Mouse (Mus musculus): ENCODE measurements at regions not wholly inside any gene's neighbourhood (a gene's known extent, or its start where the extent isn't known, plus 50 kb on each side); places are given as distances from the start of the nearest gene placed in this dataset.

GRCm38 (mm10) chr3:79996803-79997202, 112.5 kb downstream of the Fam198b start:
- Histone ChIP-seq H3K9ac (no peak overlapping the region), H3K4me3 (ENCODE audit: low read depth, low read length) (no peak overlapping the region), H3K27me3 (ENCODE audit: insufficient read depth, low read length) (no peaks in the 10 kb centered on the region), H3K27ac (ENCODE audit: low read depth) (no peak overlapping the region), H3K4me1 (ENCODE audit: insufficient read depth) (peaks cover 10% of the 10 kb centered on the region), H3K9me3 (ENCODE audit: low read depth, low read length) (no peaks in the 10 kb centered on the region), H3K4me2 (no peak overlapping the region), H3K36me3 (ENCODE audit: insufficient read depth) (no peaks in the 10 kb centered on the region)
- no peak for TF ChIP-seq CTCF (IDR thresholded peaks at IDR 0.05; ENCODE audit: low read depth)
- 66% methylated on average over 3 of the region's 3 CpGs for WGBS
- ATAC-seq (ENCODE audit: insufficient read depth) = no peak
- no peak for DNase-seq

- H3K9me3 ChIP-seq (ENCODE audit: low read depth, low read length) = no peaks in the 10 kb centered on the region
- H3K4me3 ChIP-seq (ENCODE audit: low read depth, low read length) = no peak overlapping the region
- no peaks in the 10 kb centered on the region for H3K27me3 ChIP-seq (ENCODE audit: insufficient read depth, low read length)
- WGBS = 79% methylated on average over 6 of the region's 6 CpGs
- H3K27ac ChIP-seq (ENCODE audit: low read depth) = no peak overlapping the region
- no peak overlapping the region for H3K4me2 ChIP-seq
- H3K4me1 ChIP-seq (ENCODE audit: insufficient read depth) = peaks cover 5% of the 10 kb centered on the region; the same call in 1 of the 2 replicates
- ATAC-seq (ENCODE audit: insufficient read depth) = no peak
- no peak for TF ChIP-seq CTCF (IDR thresholded peaks at IDR 0.05; ENCODE audit: low read depth)
- H3K36me3 ChIP-seq (ENCODE audit: insufficient read depth) = no peaks in the 10 kb centered on the region
- DNase-seq = no peak
- H3K9ac ChIP-seq = no peak overlapping the region
Observed at GRCm38 (mm10) chr3:80002335-80002734, 118.0 kb downstream of the Fam198b start.

GRCm38 (mm10) chr3:80003300-80004090, 119.2 kb downstream of the Fam198b start:
- Histone ChIP-seq H3K4me2 (no peak overlapping the region), H3K36me3 (ENCODE audit: insufficient read depth) (no peaks in the 10 kb centered on the region), H3K27ac (ENCODE audit: low read depth) (no peak overlapping the region), H3K27me3 (ENCODE audit: insufficient read depth, low read length) (no peaks in the 10 kb centered on the region), H3K4me1 (ENCODE audit: insufficient read depth) (peaks cover 5% of the 10 kb centered on the region; the same call in 1 of the 2 replicates), H3K9ac (no peak overlapping the region), H3K4me3 (ENCODE audit: low read depth, low read length) (no peak overlapping the region), H3K9me3 (ENCODE audit: low read depth, low read length) (no peaks in the 10 kb centered on the region)
- peak; percentile 49 for DNase-seq
- ATAC-seq (ENCODE audit: insufficient read depth) = peak; percentile 24; the same call in 1 of the 2 replicates
- TF ChIP-seq CTCF (IDR thresholded peaks at IDR 0.05; ENCODE audit: low read depth) = no peak
- WGBS = 62% methylated on average over 5 of the region's 5 CpGs

GRCm38 (mm10) chr3:80004556-80004955, 120.2 kb downstream of the Fam198b start:
- H3K4me1 ChIP-seq (ENCODE audit: insufficient read depth) = peaks cover 5% of the 10 kb centered on the region; the same call in 1 of the 2 replicates
- H3K36me3 ChIP-seq (ENCODE audit: insufficient read depth) = no peaks in the 10 kb centered on the region
- peak; percentile 21; the same call in 1 of the 2 replicates for ATAC-seq (ENCODE audit: insufficient read depth)
- peak overlapping the region; percentile 30; the same call in 1 of the 2 replicates for H3K27ac ChIP-seq (ENCODE audit: low read depth)
- WGBS = 85% methylated on average over 3 of the region's 3 CpGs
- no peak overlapping the region for H3K4me2 ChIP-seq
- DNase-seq = peak; percentile 32
- H3K9me3 ChIP-seq (ENCODE audit: low read depth, low read length) = no peaks in the 10 kb centered on the region
- no peak overlapping the region for H3K4me3 ChIP-seq (ENCODE audit: low read depth, low read length)
- no peak for TF ChIP-seq CTCF (IDR thresholded peaks at IDR 0.05; ENCODE audit: low read depth)
- no peak overlapping the region for H3K9ac ChIP-seq
- no peaks in the 10 kb centered on the region for H3K27me3 ChIP-seq (ENCODE audit: insufficient read depth, low read length)

GRCm38 (mm10) chr3:80004966-80005365, 120.6 kb downstream of the Fam198b start:
- no peak for TF ChIP-seq CTCF (IDR thresholded peaks at IDR 0.05; ENCODE audit: low read depth)
- no peaks in the 10 kb centered on the region for H3K9me3 ChIP-seq (ENCODE audit: low read depth, low read length)
- peaks cover 5% of the 10 kb centered on the region; the same call in 1 of the 2 replicates for H3K4me1 ChIP-seq (ENCODE audit: insufficient read depth)
- H3K27me3 ChIP-seq (ENCODE audit: insufficient read depth, low read length) = no peaks in the 10 kb centered on the region
- no peak overlapping the region for H3K9ac ChIP-seq
- H3K36me3 ChIP-seq (ENCODE audit: insufficient read depth) = no peaks in the 10 kb centered on the region
- H3K4me2 ChIP-seq = no peak overlapping the region
- WGBS = 77% methylated on average over 3 of the region's 3 CpGs
- DNase-seq = peak; percentile 58
- peak; percentile 54 for ATAC-seq (ENCODE audit: insufficient read depth)
- no peak overlapping the region for H3K4me3 ChIP-seq (ENCODE audit: low read depth, low read length)
- H3K27ac ChIP-seq (ENCODE audit: low read depth) = peak overlapping the region; percentile 30; the same call in 1 of the 2 replicates

GRCm38 (mm10) chr3:80005371-80005770, 121.0 kb downstream of the Fam198b start:
- Histone ChIP-seq H3K27me3 (ENCODE audit: insufficient read depth, low read length) (no peaks in the 10 kb centered on the region), H3K4me2 (no peak overlapping the region), H3K27ac (ENCODE audit: low read depth) (no peak overlapping the region), H3K9ac (no peak overlapping the region), H3K9me3 (ENCODE audit: low read depth, low read length) (no peaks in the 10 kb centered on the region), H3K36me3 (ENCODE audit: insufficient read depth) (no peaks in the 10 kb centered on the region), H3K4me1 (ENCODE audit: insufficient read depth) (peaks cover 5% of the 10 kb centered on the region; the same call in 1 of the 2 replicates), H3K4me3 (ENCODE audit: low read depth, low read length) (no peak overlapping the region)
- 66% methylated on average over 5 of the region's 5 CpGs for WGBS
- no peak for ATAC-seq (ENCODE audit: insufficient read depth)
- no peak for TF ChIP-seq CTCF (IDR thresholded peaks at IDR 0.05; ENCODE audit: low read depth)
- no peak for DNase-seq

GRCm38 (mm10) chr3:80006263-80006662, 121.9 kb downstream of the Fam198b start:
- Histone ChIP-seq H3K9ac (no peak overlapping the region), H3K4me3 (ENCODE audit: low read depth, low read length) (no peak overlapping the region), H3K4me2 (no peak overlapping the region), H3K27ac (ENCODE audit: low read depth) (no peak overlapping the region), H3K27me3 (ENCODE audit: insufficient read depth, low read length) (no peaks in the 10 kb centered on the region), H3K36me3 (ENCODE audit: insufficient read depth) (no peaks in the 10 kb centered on the region), H3K4me1 (ENCODE audit: insufficient read depth) (peaks cover 5% of the 10 kb centered on the region; the same call in 1 of the 2 replicates), H3K9me3 (ENCODE audit: low read depth, low read length) (no peaks in the 10 kb centered on the region)
- ATAC-seq (ENCODE audit: insufficient read depth) (no peak), DNase-seq (no peak)
- 53% methylated on average over 5 of the region's 5 CpGs for WGBS
- no peak for TF ChIP-seq CTCF (IDR thresholded peaks at IDR 0.05; ENCODE audit: low read depth)

Measured in lung, embryonic 14.5 days (tissue).